8 mouse cellular contexts compared by ENCODE assay signal in genomic region chr5:32712221-32713041, GRCm38 (mm10).
DNase-seq lines count a peak whose midpoint lies in the region; ATAC-seq and TF ChIP-seq lines count a peak whose summit lies in the region.

No protein-coding gene starts in this region.

- TF ChIP-seq CTCF in layer of hippocampus, adult 2 months (conservative IDR thresholded peaks at IDR 0.05), result no peak

- WGBS in intestine, embryonic 15.5 days, result 62% methylated on average over 4 of the region's 4 CpGs
- WGBS in neural tube, embryonic 12.5 days, result 67% methylated on average over 4 of the region's 4 CpGs
- WGBS in kidney, embryonic 16.5 days, result 68% methylated on average over 4 of the region's 4 CpGs

- ATAC-seq in common myeloid progenitor, adult 5-6 weeks (replicated peaks; ENCODE audit: low read depth, poor library complexity, severe bottlenecking), result 0 out of 2 replicates have a peak, but pooled peaks have one; percentile 1
- ATAC-seq in intestine, embryonic 15.5 days, result no peak
- ATAC-seq in neural tube, embryonic 12.5 days (ENCODE audit: low FRiP score, low read depth), result no peak
- no peak for ATAC-seq in kidney, embryonic 16.5 days (ENCODE audit: low FRiP score, low TSS enrichment)

- H3K9ac ChIP-seq in intestine, embryonic 15.5 days, result peak overlapping the region; percentile 54; the same call in 1 of the 2 replicates
- no peak overlapping the region for H3K9ac ChIP-seq in neural tube, embryonic 12.5 days
- no peak overlapping the region for H3K9ac ChIP-seq in kidney, embryonic 16.5 days (replicated peaks; ENCODE audit: low read length)

- H3K9me3 ChIP-seq in intestine, embryonic 15.5 days, result no peaks in the 10 kb centered on the region
- no peaks in the 10 kb centered on the region for H3K9me3 ChIP-seq in neural tube, embryonic 12.5 days
- no peaks in the 10 kb centered on the region for H3K9me3 ChIP-seq in kidney, embryonic 16.5 days (ENCODE audit: low read length)

- peak overlapping the region; percentile 76; the same call in 1 of the 2 replicates for H3K4me3 ChIP-seq in layer of hippocampus, adult 2 months
- 0 out of 2 replicates have a peak overlapping the region, but pooled peaks have one; percentile 50 for H3K4me3 ChIP-seq in intestine, embryonic 15.5 days (replicated peaks)
- no peak overlapping the region for H3K4me3 ChIP-seq in neural tube, embryonic 12.5 days
- H3K4me3 ChIP-seq in kidney, embryonic 16.5 days (ENCODE audit: low read length), result no peak overlapping the region

- H3K4me1 ChIP-seq in intestine, embryonic 15.5 days (replicated peaks), result 0 out of 2 replicates have a peak, but pooled peaks cover 3% of the 10 kb centered on the region
- H3K4me1 ChIP-seq in neural tube, embryonic 12.5 days, result 0 out of 2 replicates have a peak, but pooled peaks cover 3% of the 10 kb centered on the region
- H3K4me1 ChIP-seq in kidney, embryonic 16.5 days (ENCODE audit: insufficient read depth, low read length), result no peaks in the 10 kb centered on the region

- DNase-seq in layer of hippocampus, adult 2 months (ENCODE audit: low spot score in 2 of 2), result no peak
- DNase-seq in layer of hippocampus, postnatal 14 days (ENCODE audit: low spot score in 2 of 2), result no peak
- DNase-seq in Muller cell, postnatal 12 days (ENCODE audit: inconsistent ontology term), result no peak
- DNase-seq in natural killer cell, adult 2 months (ENCODE audit: low spot score in 2 of 2), result no peak

- peak overlapping the region; percentile 67 for H3K4me2 ChIP-seq in intestine, embryonic 15.5 days (replicated peaks)
- H3K4me2 ChIP-seq in neural tube, embryonic 12.5 days (replicated peaks), result peak overlapping the region; percentile 71
- no peak overlapping the region for H3K4me2 ChIP-seq in kidney, embryonic 16.5 days (replicated peaks; ENCODE audit: low read depth, low read length)

- no peaks in the 10 kb centered on the region for H3K36me3 ChIP-seq in intestine, embryonic 15.5 days
- no peaks in the 10 kb centered on the region for H3K36me3 ChIP-seq in neural tube, embryonic 12.5 days
- H3K36me3 ChIP-seq in kidney, embryonic 16.5 days (ENCODE audit: insufficient read depth, low read length), result no peaks in the 10 kb centered on the region

- no peak overlapping the region for H3K27ac ChIP-seq in layer of hippocampus, adult 2 months
- peak overlapping the region; percentile 88; the same call in 1 of the 2 replicates for H3K27ac ChIP-seq in intestine, embryonic 15.5 days
- no peak overlapping the region for H3K27ac ChIP-seq in neural tube, embryonic 12.5 days
- no peak overlapping the region for H3K27ac ChIP-seq in kidney, embryonic 16.5 days (ENCODE audit: low read length)

- H3K27me3 ChIP-seq in intestine, embryonic 15.5 days (replicated peaks), result no peaks in the 10 kb centered on the region
- no peaks in the 10 kb centered on the region for H3K27me3 ChIP-seq in neural tube, embryonic 12.5 days (replicated peaks)
- H3K27me3 ChIP-seq in kidney, embryonic 16.5 days (ENCODE audit: insufficient read depth, low read length), result no peaks in the 10 kb centered on the region

Comparison
In these comparisons a context has a peak if more than half of its experiments do, and no peak if none do; other contexts are left out.
1. H3K4me3 ChIP-seq: peak in layer of hippocampus, adult 2 months (single experiment) and intestine, embryonic 15.5 days (single experiment); none in neural tube, embryonic 12.5 days (single experiment) and kidney, embryonic 16.5 days (single experiment).